Mouse (Mus musculus): ENCODE measurements at regions not wholly inside any gene's neighbourhood (a gene's known extent, or its start where the extent isn't known, plus 50 kb on each side); places are given as distances from the start of the nearest gene placed in this dataset.
"Not testable (repeated sequence)": the region's sequence is repeated elsewhere in the genome, so short reads cannot be mapped to it uniquely, and the experiment has no call there.

DNA sequence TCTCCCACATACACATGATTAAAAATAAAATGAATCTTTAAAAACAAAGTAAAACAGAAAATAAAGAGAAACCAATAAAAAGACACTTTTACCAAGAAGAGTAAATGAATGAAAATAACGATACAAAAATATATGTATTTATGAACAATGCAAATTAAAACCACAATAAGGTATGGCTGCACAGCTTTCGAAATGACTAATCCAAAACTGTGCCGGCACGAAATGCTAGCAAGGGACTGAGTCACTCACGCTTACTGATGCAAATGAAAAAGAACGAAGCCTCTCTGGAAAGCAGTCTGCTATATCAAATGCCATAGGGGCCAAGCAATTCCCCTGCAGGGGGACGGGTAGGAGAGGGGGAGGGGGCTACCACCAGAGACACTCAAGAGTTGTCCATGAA, 704.0 kb downstream of the 4930447A16Rik start:
- Histone ChIP-seq H3K27me3 (ENCODE audit: control insufficient read depth, insufficient read depth, low read length) (no peaks in the 10 kb centered on the region), H3K36me3 (replicated peaks; ENCODE audit: control insufficient read depth, insufficient read depth, low read length) (no peaks in the 10 kb centered on the region), H3K4me2 (ENCODE audit: low read depth, low read length) (no peak overlapping the region), H3K9me3 (replicated peaks; ENCODE audit: control insufficient read depth, low read length) (no peaks in the 10 kb centered on the region), H3K9ac (replicated peaks; ENCODE audit: low read depth, low read length) (no peak overlapping the region), H3K4me3 (ENCODE audit: low read depth, low read length) (no peak overlapping the region), H3K4me1 (ENCODE audit: control insufficient read depth, insufficient read depth) (no peaks in the 10 kb centered on the region), H3K27ac (ENCODE audit: low read depth) (no peak overlapping the region)
- no peak for ATAC-seq (ENCODE audit: insufficient read depth, low read depth)
- DNase-seq (ENCODE audit: low spot score) = no peak
- TF ChIP-seq CTCF (IDR thresholded peaks at IDR 0.05; ENCODE audit: low read depth) (no peak), EP300 (IDR thresholded peaks at IDR 0.05; ENCODE audit: low read depth) (no peak)
- WGBS = 81% methylated on average over 7 of the region's 7 CpGs

DNA sequence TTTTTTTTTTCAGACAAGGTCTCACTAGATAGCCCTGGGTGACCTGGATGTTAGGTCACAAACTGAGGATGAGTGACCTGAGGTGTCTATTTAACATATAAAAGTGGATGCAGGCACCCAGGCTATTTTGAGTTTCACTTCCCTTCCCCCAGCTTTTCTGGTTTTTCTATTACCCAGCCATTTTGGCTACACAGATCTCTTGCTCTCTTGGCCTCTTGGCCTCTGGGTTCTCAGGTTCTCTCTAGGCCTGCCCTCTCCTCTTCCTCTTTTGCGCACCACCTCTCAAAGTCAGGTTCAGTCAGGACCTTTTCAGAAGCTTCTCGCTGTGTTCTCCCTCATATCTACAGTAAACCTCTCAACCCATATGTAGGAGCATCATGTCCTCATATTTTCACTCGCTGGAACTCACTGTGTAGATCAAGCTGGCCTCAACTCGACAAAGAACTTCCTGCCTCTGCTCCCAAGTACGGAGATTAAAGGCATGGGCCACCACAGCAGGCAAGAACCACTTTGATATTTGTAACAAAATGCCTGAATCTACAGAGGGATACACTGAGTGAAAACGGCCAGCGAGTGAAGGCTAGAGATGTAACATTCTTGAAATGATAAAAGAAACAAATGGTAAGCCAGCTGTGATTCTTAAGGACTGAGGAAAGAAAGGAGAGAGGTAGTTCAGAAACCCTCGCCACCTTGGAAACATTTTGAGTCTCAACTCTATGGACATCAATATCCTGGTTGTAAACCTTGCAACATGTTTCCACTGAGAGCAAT, 704.7 kb downstream of the 4930447A16Rik start:
- DNase-seq (ENCODE audit: low spot score) (no peak), ATAC-seq (ENCODE audit: insufficient read depth, low read depth) (no peak)
- TF ChIP-seq EP300 (IDR thresholded peaks at IDR 0.05; ENCODE audit: low read depth) (no peak), CTCF (IDR thresholded peaks at IDR 0.05; ENCODE audit: low read depth) (no peak)
- Histone ChIP-seq H3K27me3 (ENCODE audit: control insufficient read depth, insufficient read depth, low read length) (no peaks in the 10 kb centered on the region), H3K4me2 (ENCODE audit: low read depth, low read length) (no peak overlapping the region), H3K4me1 (ENCODE audit: control insufficient read depth, insufficient read depth) (no peaks in the 10 kb centered on the region), H3K27ac (ENCODE audit: low read depth) (no peak overlapping the region), H3K36me3 (replicated peaks; ENCODE audit: control insufficient read depth, insufficient read depth, low read length) (no peaks in the 10 kb centered on the region), H3K9me3 (replicated peaks; ENCODE audit: control insufficient read depth, low read length) (no peaks in the 10 kb centered on the region), H3K9ac (replicated peaks; ENCODE audit: low read depth, low read length) (no peak overlapping the region), H3K4me3 (ENCODE audit: low read depth, low read length) (no peak overlapping the region)
- 68% methylated on average over 8 of the region's 8 CpGs for WGBS

DNA sequence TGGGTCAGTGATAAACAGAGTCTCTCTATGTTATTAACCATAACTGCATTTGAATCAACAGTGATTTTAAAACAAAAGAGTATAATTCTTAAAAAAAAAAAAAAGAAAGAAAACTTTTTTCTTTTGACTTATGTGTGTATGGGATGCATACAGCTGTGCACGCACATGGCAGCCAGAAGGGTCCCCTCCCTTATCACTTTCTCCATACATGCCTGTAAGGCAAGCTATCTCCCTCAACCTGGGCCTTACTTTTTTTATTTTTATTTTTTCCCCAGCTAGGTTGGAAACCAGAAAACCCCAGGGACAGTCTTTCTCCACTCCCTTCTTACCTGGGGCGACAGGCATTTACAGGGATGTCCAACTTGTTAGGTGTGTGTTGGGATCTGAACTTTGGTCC, 705.3 kb downstream of the 4930447A16Rik start:
- ATAC-seq (ENCODE audit: insufficient read depth, low read depth) (no peak), DNase-seq (ENCODE audit: low spot score) (no peak)
- Histone ChIP-seq H3K4me3 (ENCODE audit: low read depth, low read length) (no peak overlapping the region), H3K9me3 (replicated peaks; ENCODE audit: control insufficient read depth, low read length) (no peaks in the 10 kb centered on the region), H3K4me1 (ENCODE audit: control insufficient read depth, insufficient read depth) (no peaks in the 10 kb centered on the region), H3K4me2 (ENCODE audit: low read depth, low read length) (no peak overlapping the region), H3K27ac (ENCODE audit: low read depth) (no peak overlapping the region), H3K36me3 (replicated peaks; ENCODE audit: control insufficient read depth, insufficient read depth, low read length) (no peaks in the 10 kb centered on the region), H3K9ac (replicated peaks; ENCODE audit: low read depth, low read length) (no peak overlapping the region), H3K27me3 (ENCODE audit: control insufficient read depth, insufficient read depth, low read length) (no peaks in the 10 kb centered on the region)
- TF ChIP-seq CTCF (IDR thresholded peaks at IDR 0.05; ENCODE audit: low read depth) = no peak
- WGBS = 84% methylated on average over 2 of the region's 2 CpGs

DNA sequence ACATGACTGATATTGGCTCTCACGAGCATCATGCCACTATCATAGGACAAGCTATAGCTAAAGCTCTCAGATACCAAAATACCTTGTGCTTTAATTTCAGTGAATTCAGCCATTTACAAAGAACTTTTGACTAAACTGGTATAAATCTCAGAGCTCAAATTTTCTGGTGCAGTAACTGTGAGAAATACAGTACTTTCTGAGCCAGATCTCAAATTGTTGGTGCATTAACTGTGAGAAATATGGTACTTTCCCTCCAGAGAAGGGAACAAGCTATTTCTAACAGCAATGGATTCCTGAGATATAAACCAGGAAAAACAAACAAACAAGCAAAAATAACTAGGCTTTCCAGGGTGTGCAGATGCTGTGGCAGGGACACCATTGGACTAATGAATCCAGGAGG, 714.3 kb downstream of the 4930447A16Rik start:
- DNase-seq (ENCODE audit: low spot score) (no peak), ATAC-seq (ENCODE audit: insufficient read depth, low read depth) (no peak)
- Histone ChIP-seq H3K4me2 (ENCODE audit: low read depth, low read length) (no peak overlapping the region), H3K27ac (ENCODE audit: low read depth) (no peak overlapping the region), H3K4me1 (ENCODE audit: control insufficient read depth, insufficient read depth) (no peaks in the 10 kb centered on the region), H3K9me3 (replicated peaks; ENCODE audit: control insufficient read depth, low read length) (no peaks in the 10 kb centered on the region), H3K4me3 (ENCODE audit: low read depth, low read length) (no peak overlapping the region), H3K27me3 (ENCODE audit: control insufficient read depth, insufficient read depth, low read length) (no peaks in the 10 kb centered on the region), H3K36me3 (replicated peaks; ENCODE audit: control insufficient read depth, insufficient read depth, low read length) (no peaks in the 10 kb centered on the region), H3K9ac (replicated peaks; ENCODE audit: low read depth, low read length) (no peak overlapping the region)
- WGBS = 84% methylated on average over 1 of the region's 1 CpGs
- TF ChIP-seq CTCF (IDR thresholded peaks at IDR 0.05; ENCODE audit: low read depth) = no peak
- no peak for TF ChIP-seq EP300 (IDR thresholded peaks at IDR 0.05; ENCODE audit: low read depth)

DNA sequence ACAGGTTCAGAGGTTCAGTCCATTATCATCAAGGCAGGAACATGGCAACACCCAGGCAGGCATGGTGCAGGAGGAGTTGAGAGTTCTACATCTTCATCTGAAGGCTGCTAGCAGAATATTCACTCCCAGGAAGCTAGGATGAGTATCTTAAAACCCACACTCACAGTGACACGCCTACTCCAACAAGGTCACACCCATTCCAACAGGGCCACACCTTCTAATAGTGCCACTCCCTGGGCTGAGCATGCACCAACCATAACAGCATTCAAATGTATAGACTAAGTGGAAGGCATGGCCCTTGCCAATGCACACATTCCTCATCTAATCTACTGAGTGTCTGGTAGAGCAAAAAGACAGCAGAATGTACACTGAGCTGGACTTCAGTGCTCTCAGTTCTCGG, 718.1 kb downstream of the 4930447A16Rik start:
- no peak overlapping the region for H3K9ac ChIP-seq (replicated peaks; ENCODE audit: low read depth, low read length)
- no peak for ATAC-seq (ENCODE audit: insufficient read depth, low read depth)

GRCm38 (mm10) chr15:38151654-38152053, 726.3 kb downstream of the 4930447A16Rik start:
- H3K27ac ChIP-seq (ENCODE audit: low read depth) = no peak overlapping the region
- no peak overlapping the region for H3K4me3 ChIP-seq (ENCODE audit: low read depth, low read length)
- no peak for ATAC-seq (ENCODE audit: insufficient read depth, low read depth)
- TF ChIP-seq CTCF (IDR thresholded peaks at IDR 0.05; ENCODE audit: low read depth) (no peak), EP300 (IDR thresholded peaks at IDR 0.05; ENCODE audit: low read depth) (no peak)
- WGBS = 77% methylated on average over 4 of the region's 4 CpGs
- no peaks in the 10 kb centered on the region for H3K27me3 ChIP-seq (ENCODE audit: control insufficient read depth, insufficient read depth, low read length)
- H3K4me2 ChIP-seq (ENCODE audit: low read depth, low read length) = no peak overlapping the region
- no peaks in the 10 kb centered on the region for H3K36me3 ChIP-seq (replicated peaks; ENCODE audit: control insufficient read depth, insufficient read depth, low read length)
- no peak for DNase-seq (ENCODE audit: low spot score)
- no peak overlapping the region for H3K9ac ChIP-seq (replicated peaks; ENCODE audit: low read depth, low read length)
- H3K4me1 ChIP-seq (ENCODE audit: control insufficient read depth, insufficient read depth) = no peaks in the 10 kb centered on the region
- H3K9me3 ChIP-seq (replicated peaks; ENCODE audit: control insufficient read depth, low read length) = peaks cover 4% of the 10 kb centered on the region; the same call in 1 of the 2 replicates

More for the DNA sequence above, 718.1 kb downstream of the 4930447A16Rik start:
- Histone ChIP-seq H3K27ac (ENCODE audit: low read depth) (no peak overlapping the region), H3K4me3 (ENCODE audit: low read depth, low read length) (no peak overlapping the region), H3K9me3 (replicated peaks; ENCODE audit: control insufficient read depth, low read length) (no peaks in the 10 kb centered on the region), H3K36me3 (replicated peaks; ENCODE audit: control insufficient read depth, insufficient read depth, low read length) (no peaks in the 10 kb centered on the region), H3K4me2 (ENCODE audit: low read depth, low read length) (no peak overlapping the region), H3K27me3 (ENCODE audit: control insufficient read depth, insufficient read depth, low read length) (no peaks in the 10 kb centered on the region), H3K4me1 (ENCODE audit: control insufficient read depth, insufficient read depth) (no peaks in the 10 kb centered on the region)
- 80% methylated on average over 2 of the region's 2 CpGs for WGBS
- DNase-seq (ENCODE audit: low spot score) = no peak
- no peak for TF ChIP-seq EP300 (IDR thresholded peaks at IDR 0.05; ENCODE audit: low read depth)
- TF ChIP-seq CTCF (IDR thresholded peaks at IDR 0.05; ENCODE audit: low read depth) = no peak

DNA sequence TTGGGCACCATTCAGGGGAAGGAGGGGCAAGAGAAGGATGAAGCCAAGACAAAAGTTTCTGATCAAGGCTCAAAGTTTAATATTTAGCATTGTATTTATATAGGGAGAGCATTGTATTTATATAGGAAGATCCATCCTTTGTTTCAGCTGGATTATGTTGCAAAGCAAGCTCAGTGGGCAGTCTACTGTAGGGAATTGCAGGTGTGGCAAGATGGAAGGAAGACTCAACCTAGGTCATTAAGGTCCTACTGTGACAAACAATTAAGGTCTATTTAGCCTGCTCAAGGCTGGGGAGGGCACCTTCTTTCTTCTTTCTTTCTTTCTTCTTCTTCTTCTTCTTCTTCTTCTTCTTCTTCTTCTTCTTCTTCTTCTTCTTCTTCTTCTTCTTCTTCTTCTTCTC, 728.5 kb downstream of the 4930447A16Rik start:
- not testable (repeated sequence) for H3K36me3 ChIP-seq (replicated peaks; ENCODE audit: control insufficient read depth, insufficient read depth, low read length); H3K4me2 ChIP-seq (ENCODE audit: low read depth, low read length); DNase-seq (ENCODE audit: low spot score); H3K27ac ChIP-seq (ENCODE audit: low read depth); H3K27me3 ChIP-seq (ENCODE audit: control insufficient read depth, insufficient read depth, low read length); H3K4me3 ChIP-seq (ENCODE audit: low read depth, low read length); H3K9ac ChIP-seq (replicated peaks; ENCODE audit: low read depth, low read length); ATAC-seq (ENCODE audit: insufficient read depth, low read depth); H3K4me1 ChIP-seq (ENCODE audit: control insufficient read depth, insufficient read depth); H3K9me3 ChIP-seq (replicated peaks; ENCODE audit: control insufficient read depth, low read length)
